Mouse (Mus musculus) cortical plate, adult 2 months (tissue): ENCODE measurements around the gene Kctd19. TPM values are rescaled to one million over a fixed set of nuclear protein-coding genes. Genes with fewer than 3 reads are reported as not detected.

Experiments
- H3K27ac ChIP-seq: fragments of 200-500 bp; 2 replicates; pipeline ENCODE4 v1.5.1; 2012; ENCODE audit warnings: low read length, control low read depth, inconsistent platforms; ENCODE audit not compliant: insufficient read depth
- H3K4me1 ChIP-seq: fragments of 200-500 bp; 2 replicates; pipeline ENCODE4 v1.6.1; 2011; ENCODE audit warnings: low read length; ENCODE audit not compliant: control insufficient read depth, insufficient read depth
- H3K4me3 ChIP-seq: fragments of 200-500 bp; 2 replicates; pipeline ENCODE4 v1.5.1; 2011; ENCODE audit warnings: mild to moderate bottlenecking, low read length, control low read depth; ENCODE audit not compliant: insufficient read depth
- CTCF ChIP-seq: fragments of 200-500 bp; IDR thresholded peaks from 2 replicates; pipeline ENCODE4 v1.5.1; 2011; ENCODE audit warnings: mild to moderate bottlenecking, control low read depth, low read length; ENCODE audit not compliant: insufficient read depth; ENCODE audit errors: extremely low read depth
- POLR2A ChIP-seq: fragments of 200-500 bp; IDR thresholded peaks from 2 replicates; pipeline ENCODE4 v1.6.1; 2011; ENCODE audit warnings: mild to moderate bottlenecking, low read length, control low read depth; ENCODE audit not compliant: insufficient read depth; ENCODE audit errors: extremely low read depth
- polyA plus RNA-seq: library from polyadenylated mRNA; depleted of rRNA; stranded (reverse); fragments of >200 nt; gene quantifications from 2 replicates; pipeline ENCODE4 v1.2.3, GENCODE M21; 2012

Kctd19 gene
- polyA plus RNA-seq, 1 experiment, result not detected

DNA sequence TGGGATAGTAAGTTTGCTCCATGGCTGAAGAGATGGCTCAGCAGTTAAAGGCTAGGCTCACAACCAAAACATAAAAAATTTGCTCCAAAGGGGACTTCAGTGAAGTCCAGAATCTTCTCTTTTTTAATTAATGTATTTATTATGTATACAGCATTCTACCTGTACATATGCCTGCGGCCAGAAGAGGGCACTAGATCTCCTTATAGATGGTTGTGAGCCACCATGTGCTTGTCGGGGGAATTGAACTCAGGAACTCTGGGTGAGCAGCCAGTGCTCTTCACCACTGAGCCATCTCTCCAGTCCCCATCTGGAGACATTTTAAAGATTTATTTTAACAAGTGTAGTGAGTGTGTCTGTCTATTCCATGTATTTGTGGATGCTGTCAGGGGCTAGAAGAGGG is 46.2 kb downstream of the Kctd19 start:
- H3K4me1 ChIP-seq, result no peaks in the 10 kb centered on the region
- no peak overlapping the region for H3K4me3 ChIP-seq
- peak; percentile 18; the same call in 1 of the 2 replicates for TF ChIP-seq CTCF
- TF ChIP-seq POLR2A, result no peak
- no peak overlapping the region for H3K27ac ChIP-seq

DNA sequence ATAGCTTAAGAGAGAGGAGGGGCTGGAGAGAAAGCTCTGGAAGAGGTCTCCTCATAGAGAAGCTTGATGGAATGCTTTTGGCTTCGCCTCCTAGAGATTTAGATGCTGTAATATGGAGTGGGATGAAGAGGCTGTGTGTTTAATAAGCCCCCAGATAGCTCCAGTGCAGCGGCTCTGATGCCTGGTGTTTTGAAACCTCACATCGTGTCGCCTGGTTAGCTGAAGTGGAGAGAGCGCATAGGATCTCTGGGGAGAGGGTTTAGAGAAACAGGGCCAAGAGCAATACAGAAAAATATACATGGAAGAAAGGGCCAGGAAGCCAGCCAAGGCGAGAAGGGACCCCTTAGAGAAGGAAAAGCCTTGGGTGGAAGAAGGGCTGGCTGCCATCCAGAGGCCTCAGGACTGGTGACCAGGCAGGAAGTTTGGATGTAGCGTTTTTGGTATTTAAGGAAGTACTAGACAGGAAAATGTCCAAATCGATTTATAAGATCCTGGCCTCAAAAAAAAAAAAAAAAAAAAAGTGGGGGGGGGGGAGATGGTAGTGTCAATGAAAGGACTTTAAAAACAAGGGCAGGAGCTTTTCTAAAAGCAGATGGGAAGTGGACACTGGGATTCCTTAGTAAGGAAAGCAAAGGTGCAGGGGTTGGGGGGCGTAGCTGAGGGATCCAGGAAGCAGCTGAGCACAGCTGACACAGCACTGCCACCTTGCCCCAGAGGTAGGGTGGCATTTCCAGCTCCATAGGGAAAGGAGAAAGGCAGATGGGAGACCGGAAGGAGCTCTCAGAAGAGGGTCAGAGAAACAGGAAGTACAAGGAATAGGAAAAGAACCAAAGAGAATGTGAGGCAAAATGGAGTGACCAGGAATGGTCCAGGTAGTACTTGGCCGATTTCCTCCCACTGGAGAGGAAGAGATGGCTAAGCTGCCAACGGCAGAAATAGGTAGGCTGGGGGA is 51.3 kb downstream of the Kctd19 start:
- TF ChIP-seq POLR2A (no peak), CTCF (no peak)
- H3K4me1 ChIP-seq, result no peaks in the 10 kb centered on the region
- no peak overlapping the region for H3K27ac ChIP-seq
- no peak overlapping the region for H3K4me3 ChIP-seq

GRCm38 (mm10) chr8:105359646-105360045 is 53.7 kb downstream of the Kctd19 start:
- no peak overlapping the region for H3K27ac ChIP-seq
- no peak overlapping the region for H3K4me3 ChIP-seq
- no peaks in the 10 kb centered on the region for H3K4me1 ChIP-seq
- TF ChIP-seq POLR2A, result no peak
- TF ChIP-seq CTCF, result peak; percentile 10; the same call in 1 of the 2 replicates

DNA sequence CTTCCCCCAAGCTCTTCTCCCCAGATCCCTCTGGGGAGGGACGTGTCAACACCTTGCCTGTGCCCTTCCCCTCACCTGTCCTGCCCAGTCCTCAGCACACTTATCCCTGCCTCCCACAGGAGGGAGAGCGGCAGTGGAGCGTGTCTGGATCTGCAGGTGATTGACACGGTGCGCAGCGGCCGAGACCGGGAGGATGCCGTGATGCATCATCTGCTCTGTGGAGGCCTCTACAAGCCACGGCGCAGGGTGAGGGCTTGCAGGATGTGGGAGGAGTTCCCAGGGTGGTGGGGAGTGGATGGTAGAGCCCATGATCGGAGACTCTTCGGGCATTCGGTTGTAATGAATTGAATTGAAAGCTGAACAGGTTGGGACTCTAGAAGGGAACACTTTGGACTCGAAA is 54.1 kb downstream of the Kctd19 start:
- H3K4me1 ChIP-seq, result no peaks in the 10 kb centered on the region
- H3K4me3 ChIP-seq, result no peak overlapping the region
- TF ChIP-seq CTCF (no peak), POLR2A (no peak)
- H3K27ac ChIP-seq, result no peak overlapping the region

GRCm38 (mm10) chr8:105356681-105357080 is 56.6 kb downstream of the Kctd19 start:
- Histone ChIP-seq H3K4me3 (no peak overlapping the region), H3K27ac (no peak overlapping the region), H3K4me1 (no peaks in the 10 kb centered on the region)
- TF ChIP-seq CTCF, result no peak
- TF ChIP-seq POLR2A, result no peak

DNA sequence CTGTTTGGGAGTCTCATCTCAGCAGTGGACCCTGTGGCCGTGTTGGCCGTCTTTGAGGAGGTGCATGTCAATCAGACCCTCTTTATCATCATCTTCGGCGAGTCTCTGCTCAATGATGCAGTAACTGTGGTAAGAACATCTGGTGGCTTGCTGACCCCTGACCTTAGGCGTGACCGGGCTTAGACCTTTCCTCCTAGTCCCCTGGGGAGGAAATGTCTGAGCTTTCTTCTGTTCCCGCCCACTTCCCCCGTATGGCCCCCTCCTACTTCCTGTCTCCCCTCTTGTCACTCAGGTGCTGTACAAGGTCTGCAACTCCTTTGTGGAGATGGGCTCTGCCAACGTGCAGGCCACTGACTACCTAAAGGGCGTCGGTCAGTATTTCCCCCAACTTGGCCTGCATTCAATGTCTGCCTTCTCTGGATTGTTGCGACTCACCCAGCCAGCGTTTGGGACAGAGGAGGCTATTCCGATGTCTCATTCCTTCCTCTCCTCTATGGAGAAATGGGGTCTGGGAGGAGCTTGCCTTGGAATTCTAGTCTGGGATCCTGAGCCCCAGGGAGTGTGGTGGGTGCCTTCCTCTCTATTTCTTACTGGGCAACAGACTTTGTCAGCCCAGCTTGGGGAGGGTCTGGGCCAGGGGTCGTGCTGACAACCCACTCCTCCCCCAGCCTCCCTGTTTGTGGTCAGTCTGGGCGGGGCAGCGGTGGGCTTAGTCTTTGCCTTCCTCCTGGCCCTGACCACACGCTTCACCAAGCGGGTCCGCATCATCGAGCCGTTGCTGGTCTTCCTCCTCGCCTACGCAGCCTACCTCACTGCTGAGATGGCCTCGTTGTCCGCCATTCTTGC is 57.9 kb downstream of the Kctd19 start:
- Histone ChIP-seq H3K27ac (no peak overlapping the region), H3K4me1 (no peaks in the 10 kb centered on the region)
- TF ChIP-seq CTCF (no peak), POLR2A (no peak)

DNA sequence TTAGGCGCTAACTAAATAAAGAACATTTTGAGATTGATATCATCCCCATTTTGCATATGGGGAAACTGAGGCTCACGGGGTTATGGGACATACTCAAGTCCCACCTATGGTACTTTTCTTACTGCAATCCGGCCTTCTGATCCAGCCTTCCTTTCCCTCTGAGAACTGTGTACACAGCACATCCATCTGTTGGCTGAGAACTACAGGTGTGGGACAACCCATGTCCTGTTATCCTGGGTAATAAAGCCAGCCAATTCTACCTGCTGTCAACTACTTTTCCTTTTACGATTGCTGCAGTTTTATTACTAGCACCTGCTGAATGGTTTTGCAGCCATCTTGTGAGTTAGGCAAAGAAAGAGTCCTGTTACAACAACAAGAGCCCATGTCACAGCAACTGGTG is 58.8 kb downstream of the Kctd19 start:
- TF ChIP-seq CTCF (no peak), POLR2A (no peak)
- Histone ChIP-seq H3K27ac (no peak overlapping the region), H3K4me3 (no peak overlapping the region), H3K4me1 (no peaks in the 10 kb centered on the region)

More for the DNA sequence above, 57.9 kb downstream of the Kctd19 start:
- H3K4me3 ChIP-seq, result no peak overlapping the region

- Histone ChIP-seq H3K27ac (no peak overlapping the region), H3K4me1 (no peaks in the 10 kb centered on the region), H3K4me3 (no peak overlapping the region)
- no peak for TF ChIP-seq POLR2A
- TF ChIP-seq CTCF, result no peak
These were observed 59.6 kb downstream of the Kctd19 start for GRCm38 (mm10) chr8:105353583-105354135.

DNA sequence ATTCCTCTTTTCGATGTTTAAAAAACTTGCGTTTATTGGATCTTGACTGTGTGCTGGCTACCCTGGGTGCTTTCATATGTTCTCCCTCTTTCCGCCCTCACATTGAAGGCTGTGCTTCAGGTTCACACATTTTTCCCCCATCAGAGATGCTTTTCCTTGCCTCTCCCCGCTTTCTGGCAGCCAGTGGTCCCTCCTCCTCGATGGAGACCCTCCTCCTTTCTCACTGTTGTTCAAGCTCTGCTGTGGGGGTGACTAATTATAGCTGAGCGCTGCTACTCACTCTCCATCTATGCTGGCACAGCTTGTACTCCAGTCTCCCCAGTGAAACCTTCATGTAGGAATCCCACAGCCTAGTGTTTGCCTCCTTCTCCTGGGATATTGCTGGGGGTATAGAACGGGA is 63.1 kb downstream of the Kctd19 start:
- peak overlapping the region; percentile 61 for H3K4me3 ChIP-seq
- no peaks in the 10 kb centered on the region for H3K4me1 ChIP-seq
- H3K27ac ChIP-seq, result no peak overlapping the region
- TF ChIP-seq CTCF (no peak), POLR2A (no peak)
